Mouse (Mus musculus): ENCODE measurements around the gene Il1rapl2.
"Not testable (repeated sequence)": the region's sequence is repeated elsewhere in the genome, so short reads cannot be mapped to it uniquely, and the experiment has no call there.

Il1rapl2 gene

DNA sequence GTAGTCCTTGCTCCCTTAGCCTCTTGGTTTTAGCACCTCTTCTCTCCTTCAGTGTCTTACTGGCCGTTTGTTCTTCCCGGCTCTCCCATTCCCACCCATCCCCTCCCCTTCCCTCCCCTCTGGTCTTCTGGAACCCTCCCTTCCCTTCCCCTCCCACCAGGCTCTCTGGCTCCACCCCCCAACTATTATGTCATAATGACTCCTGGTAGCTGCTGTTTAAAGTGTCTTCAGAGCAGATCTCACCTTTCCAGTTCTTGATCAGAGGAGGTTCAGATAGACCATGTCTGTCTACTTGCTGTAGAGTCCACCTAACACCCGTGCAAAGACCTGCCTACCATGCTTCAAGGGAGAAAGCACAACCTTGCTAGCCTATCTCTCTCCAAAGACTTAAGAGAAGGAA lies 639.1 kb downstream of the Il1rapl2 start, which contains the start of gene Tex13a:
Gene Tex13a, minus strand, starts transcription at position 101 of the 400 bp plus-strand sequence.
- no peak for DNase-seq

- no peak for DNase-seq
Observed at GRCm38 (mm10) chrX:138234626-138235025, 664.2 kb downstream of the Il1rapl2 start.

DNA sequence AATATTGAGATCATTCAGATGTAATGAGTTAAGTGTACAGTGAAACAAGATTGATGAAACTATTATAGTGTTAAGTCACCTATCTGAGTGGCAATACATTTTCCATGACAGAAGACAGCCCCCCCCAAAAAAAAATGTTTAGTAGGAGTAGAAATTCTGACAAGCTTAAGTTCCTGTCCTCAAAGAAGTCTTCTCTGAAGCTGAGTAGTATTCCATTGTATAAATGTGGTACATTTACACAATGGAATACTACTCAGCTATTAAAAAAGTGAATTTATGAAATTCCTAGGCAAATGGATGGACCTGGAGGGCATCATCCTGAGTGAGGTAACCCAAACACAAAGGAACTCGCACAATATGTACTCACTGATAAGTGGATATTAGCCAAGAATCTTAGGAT lies 778.3 kb downstream of the Il1rapl2 start:
- not testable (repeated sequence) for DNase-seq

GRCm38 (mm10) chrX:138433794-138434193 lies 863.4 kb downstream of the Il1rapl2 start:
- DNase-seq, result no peak

DNA sequence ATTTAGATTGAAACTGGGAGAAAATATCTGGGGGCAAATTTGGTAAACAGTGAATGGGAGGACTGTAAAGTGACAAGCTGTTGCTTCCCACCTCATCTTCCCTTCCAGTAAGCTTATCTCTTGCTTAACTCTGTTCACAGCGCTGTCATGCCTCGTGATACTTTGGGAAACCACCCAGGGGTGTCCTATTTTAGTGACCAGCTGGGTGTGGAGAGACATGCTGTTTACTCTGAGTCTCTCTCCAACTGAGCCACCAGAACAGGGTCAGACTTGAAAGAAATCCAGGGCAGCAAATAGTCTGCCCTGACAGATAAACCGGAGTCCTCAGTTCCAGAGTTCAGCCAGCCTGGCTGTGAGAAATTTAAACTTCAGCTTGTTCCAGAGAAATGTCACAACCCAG lies 867.5 kb downstream of the Il1rapl2 start:
- peak; percentile 19 for DNase-seq

GRCm38 (mm10) chrX:138449856-138450255 lies 879.4 kb downstream of the Il1rapl2 start:
- no peak for DNase-seq

DNA sequence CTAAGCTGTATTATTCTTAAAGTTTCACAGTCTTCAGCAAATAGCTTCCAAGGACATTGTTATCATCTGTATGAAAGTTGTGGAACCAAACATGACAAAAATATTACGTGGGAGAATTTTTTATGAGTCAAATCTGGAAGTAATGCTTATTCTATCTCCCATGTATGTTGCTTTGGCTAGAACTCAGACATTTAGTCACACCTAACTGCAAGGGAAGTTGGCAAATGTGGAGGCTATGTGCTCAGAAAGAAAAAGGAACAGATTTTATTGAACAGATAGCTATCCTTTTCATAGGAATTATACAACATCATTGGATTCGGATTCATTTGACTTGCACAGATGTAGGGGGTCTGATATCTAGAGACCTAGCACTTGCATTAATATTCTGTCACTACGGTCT lies 908.1 kb downstream of the Il1rapl2 start:
- DNase-seq, result no peak

- DNase-seq, result no peak
Observed at GRCm38 (mm10) chrX:138500510-138500909, 930.1 kb downstream of the Il1rapl2 start.

GRCm38 (mm10) chrX:138505049-138505448 lies 934.6 kb downstream of the Il1rapl2 start:
- DNase-seq, result no peak

DNA sequence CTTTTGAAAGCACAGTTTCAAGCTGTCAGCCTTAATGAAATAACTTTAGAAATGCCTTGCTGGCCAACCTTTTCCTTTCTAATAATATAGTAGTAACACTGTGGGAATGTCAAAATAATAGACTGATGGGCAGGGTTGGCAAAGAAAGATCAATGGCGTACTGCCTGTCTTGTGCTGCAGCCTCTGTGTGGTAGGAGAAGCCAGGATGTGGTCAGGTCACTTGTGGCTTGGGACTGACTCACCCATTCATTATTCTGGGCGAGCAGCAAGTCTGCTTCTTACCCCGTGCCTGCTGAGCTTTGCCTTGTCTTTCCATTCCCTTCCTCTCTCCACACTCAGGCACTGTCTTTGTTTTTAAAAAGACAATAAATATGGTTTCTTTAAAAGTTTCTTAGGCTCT lies 1049.7 kb downstream of the Il1rapl2 start:
- DNase-seq, result no peak

DNA sequence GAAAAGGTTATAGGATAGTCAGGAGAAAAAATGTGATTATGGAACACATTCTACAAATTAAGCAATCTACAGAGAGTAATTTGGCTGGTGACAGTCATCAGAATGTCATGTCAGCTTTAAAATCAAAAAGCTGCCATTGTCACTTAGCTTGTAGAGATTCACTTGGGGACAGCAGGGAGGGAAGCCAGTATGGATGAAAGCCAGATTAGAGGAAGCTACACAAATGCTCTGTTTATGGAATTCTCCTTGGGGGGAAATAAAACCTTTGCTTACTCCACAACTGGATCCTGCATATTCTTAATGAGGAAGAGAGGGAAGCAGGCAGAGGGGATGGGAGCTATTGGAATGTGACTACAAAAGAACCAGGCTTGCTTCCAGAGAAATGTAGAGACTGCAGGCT lies 1054.9 kb downstream of the Il1rapl2 start:
- no peak for DNase-seq

- no peak for DNase-seq
Observed at GRCm38 (mm10) chrX:138722372-138722771, 1152.0 kb downstream of the Il1rapl2 start.

- no peak for DNase-seq
Observed at GRCm38 (mm10) chrX:138800958-138801357, 1230.5 kb downstream of the Il1rapl2 start.

DNA sequence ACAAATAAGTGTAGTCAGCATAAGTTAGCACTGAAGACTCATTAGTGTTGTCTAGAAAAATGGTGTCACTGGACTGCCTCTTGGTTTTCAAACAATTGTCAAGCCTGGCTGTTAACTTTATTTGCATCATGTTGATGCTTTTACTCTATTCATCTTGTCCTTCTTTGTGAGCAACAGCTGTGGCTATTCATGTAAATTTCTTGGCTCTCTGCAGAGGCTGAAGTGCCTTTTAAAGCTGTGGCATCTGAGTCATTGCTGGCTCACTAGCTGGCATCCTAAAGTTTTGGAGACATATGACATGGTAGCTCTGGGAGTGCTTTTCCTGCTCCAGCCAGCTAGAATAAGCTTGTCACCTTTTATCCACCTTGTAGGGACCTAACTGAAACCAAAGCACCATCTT lies 1261.5 kb downstream of the Il1rapl2 start:
- no peak for DNase-seq

GRCm38 (mm10) chrX:138833894-138834293 lies 1263.5 kb downstream of the Il1rapl2 start:
- no peak for DNase-seq

GRCm38 (mm10) chrX:138838381-138838780 lies 1268.0 kb downstream of the Il1rapl2 start:
- DNase-seq, result peak; percentile 1
